Mouse (Mus musculus) cerebellum, postnatal 36 days (tissue): Measurements from ENCODE around the gene Gm28035.

Experiments used
- DNase-seq, 2 experiments: peaks; one replicate each; pipeline ENCODE4 v3.0.0; 2021 to 2022; ENCODE audit warnings: mixed read lengths in 2 of 2

Gene Gm28035

GRCm38 (mm10) chr2:30238906-30239465, 1.4 kb upstream of the Gm28035 start:
- DNase-seq = peak in 1 of 2 experiments; percentile 10

DNA sequence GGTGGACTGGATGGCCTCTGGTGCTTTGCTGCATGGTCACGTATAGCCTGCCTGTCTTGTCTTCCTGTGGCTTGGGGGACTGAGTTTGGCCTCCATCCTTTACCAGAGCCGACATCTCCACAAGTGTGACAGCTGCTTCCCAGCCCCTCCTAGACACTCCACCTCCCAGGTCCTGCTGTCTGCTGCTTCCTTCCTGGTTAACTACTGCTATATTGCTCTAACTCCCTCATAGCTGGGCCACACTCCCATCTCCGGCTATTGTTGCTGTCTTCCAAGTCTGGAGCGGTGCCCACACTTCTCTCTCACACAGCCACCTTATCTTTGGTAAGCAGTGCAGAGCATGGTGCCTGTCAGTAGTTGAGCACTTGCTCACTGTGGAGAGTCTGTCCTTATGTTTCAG, 590 bp upstream of the Gm28035 start:
- DNase-seq = peak in 1 of 2 experiments; percentile 12

GRCm38 (mm10) chr2:30242509-30242908, 2.1 kb downstream of the Gm28035 start:
- DNase-seq = peak; percentile 74 to 76

GRCm38 (mm10) chr2:30243391-30243790, 3.0 kb downstream of the Gm28035 start:
- peak in 1 of 2 experiments; percentile 6 for DNase-seq

GRCm38 (mm10) chr2:30244595-30245178, 4.3 kb downstream of the Gm28035 start:
- DNase-seq = no peak

GRCm38 (mm10) chr2:30247036-30247435, 6.7 kb downstream of the Gm28035 start:
- DNase-seq = no peak

DNA sequence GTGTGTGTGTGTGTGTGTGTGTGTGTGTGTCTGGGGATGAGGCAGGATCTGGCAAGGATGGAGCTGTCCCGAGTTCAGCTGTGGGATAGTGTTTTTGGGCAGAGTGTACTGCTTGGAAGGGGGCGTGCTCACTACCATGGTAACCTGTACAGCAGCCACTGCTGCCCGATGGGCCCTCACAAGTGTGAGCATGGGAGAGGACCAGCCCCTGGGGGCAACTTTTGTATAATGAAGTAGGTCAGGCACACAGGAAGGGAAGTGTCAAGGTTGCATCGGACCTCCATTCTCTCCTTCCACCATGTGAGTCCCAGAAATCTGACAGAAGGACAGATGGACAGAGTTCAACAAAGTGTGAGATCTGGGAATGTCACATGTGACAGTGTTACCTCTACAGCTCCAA, 7.3 kb downstream of the Gm28035 start:
- peak in 1 of 2 experiments; percentile 8 for DNase-seq

- no peak for DNase-seq
Observed at GRCm38 (mm10) chr2:30249182-30249581, 8.8 kb downstream of the Gm28035 start.

DNA sequence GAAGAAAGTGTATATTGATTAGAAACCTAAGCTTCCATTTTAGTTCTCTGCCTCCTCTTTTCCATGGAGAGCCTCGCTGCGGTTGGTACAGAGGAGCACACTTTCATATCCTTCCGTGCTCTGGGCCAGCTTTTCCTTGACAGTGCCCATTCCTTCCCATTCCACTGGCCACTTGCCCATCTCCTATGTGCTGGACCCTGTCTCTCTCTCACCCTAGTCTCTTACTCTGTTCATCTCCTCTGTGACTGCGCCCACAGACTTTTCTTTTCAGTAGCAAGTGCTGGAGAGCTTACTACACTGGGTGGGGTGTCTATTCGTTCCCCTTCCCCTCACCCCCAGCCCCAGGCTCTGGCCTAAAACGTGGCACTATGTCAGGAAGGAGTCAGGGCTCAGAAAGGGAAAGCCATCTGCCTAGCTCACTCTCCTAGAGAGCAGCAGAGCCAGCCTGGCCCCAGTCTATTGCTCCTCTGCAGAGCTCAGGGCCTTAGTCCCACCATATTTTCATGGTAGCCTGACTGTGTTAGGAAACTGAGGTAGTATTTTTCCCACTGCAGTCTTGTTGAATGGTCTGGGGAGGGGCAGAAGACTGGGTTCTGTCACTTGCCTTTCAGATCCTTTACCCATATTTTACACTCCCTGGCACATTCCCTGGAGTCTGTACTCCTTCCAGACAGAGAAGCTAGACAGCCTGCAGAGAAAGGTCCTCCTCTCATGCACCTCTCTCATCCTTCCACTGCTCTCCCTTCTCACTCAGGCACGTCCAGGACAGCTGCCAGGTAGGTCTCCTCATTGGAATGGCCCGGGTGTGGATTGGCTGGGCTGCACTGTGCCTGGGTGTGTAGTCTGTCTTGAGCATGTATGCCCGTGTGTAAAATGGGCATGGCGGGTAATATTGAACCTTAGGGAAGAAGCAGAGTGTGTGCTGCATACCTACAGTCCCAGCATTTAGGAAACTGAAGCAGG, 10.1 kb downstream of the Gm28035 start:
- no peak for DNase-seq

GRCm38 (mm10) chr2:30251417-30252104, 11.2 kb downstream of the Gm28035 start:
- DNase-seq = no peak

GRCm38 (mm10) chr2:30252521-30252920, 12.2 kb downstream of the Gm28035 start:
- DNase-seq = no peak

- no peak for DNase-seq
Observed at GRCm38 (mm10) chr2:30253809-30254208, 13.4 kb downstream of the Gm28035 start.

DNA sequence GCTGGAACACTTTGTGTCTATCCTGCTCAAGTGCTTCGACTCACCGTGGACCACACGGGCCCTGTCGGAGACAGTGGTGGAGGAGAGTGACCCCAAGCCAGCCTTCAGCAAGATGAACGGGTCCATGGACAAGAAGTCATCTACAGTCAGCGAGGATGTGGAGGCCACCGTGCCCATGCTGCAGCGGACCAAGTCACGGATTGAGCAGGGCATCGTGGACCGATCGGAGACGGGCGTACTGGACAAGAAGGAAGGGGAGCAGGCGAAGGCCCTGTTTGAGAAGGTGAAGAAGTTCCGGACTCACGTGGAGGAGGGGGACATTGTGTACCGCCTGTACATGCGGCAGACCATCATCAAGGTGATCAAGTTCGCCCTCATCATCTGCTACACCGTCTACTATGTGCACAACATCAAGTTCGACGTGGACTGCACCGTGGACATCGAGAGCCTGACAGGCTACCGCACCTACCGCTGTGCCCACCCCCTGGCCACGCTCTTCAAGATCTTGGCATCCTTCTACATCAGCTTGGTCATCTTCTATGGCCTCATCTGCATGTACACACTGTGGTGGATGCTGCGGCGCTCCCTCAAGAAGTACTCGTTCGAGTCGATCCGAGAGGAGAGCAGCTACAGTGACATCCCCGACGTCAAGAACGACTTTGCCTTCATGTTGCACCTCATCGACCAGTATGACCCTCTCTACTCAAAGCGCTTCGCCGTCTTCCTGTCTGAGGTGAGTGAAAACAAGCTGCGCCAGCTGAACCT, 15.4 kb downstream of the Gm28035 start:
- DNase-seq = no peak

GRCm38 (mm10) chr2:30256616-30257350, 16.4 kb downstream of the Gm28035 start:
- no peak for DNase-seq

DNA sequence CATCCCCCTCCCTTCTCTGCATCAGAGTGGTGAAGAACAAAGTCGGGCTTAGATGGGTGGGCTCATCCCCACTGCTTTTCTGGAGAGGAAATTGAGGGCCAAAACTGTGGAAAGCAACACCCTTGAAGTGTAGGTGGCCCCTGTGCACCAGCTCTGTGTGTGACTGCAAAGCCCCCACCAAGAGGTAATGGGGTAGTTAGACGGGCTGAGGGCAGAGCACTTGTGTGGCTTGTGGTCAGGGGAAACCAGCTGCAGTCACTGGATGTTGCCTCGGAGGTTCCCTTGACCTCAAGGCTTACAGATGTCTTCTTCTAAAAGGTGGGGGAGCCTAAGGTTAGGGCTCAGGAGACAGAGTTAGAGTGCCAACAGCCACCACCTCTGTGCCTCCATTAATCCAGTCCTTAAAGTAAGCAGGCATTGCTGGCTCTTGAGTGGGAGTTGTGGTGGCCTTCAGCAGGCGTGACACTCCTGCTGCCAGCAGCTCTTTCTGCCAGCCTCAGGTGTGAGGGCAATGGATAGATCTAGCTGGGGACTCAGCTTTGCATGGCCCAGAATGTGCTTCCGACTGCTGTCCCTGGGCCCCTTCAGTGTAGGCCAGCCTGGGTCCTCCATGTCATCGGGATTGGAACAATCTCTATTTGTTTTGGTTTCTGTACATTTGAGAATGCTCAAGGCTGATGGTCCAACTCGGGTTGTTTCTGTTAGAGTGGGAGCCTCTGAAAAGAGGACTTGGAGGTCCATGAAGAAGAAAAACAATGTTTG, 17.5 kb downstream of the Gm28035 start:
- no peak for DNase-seq

- DNase-seq = no peak
Observed at GRCm38 (mm10) chr2:30258600-30258999, 18.2 kb downstream of the Gm28035 start.

DNA sequence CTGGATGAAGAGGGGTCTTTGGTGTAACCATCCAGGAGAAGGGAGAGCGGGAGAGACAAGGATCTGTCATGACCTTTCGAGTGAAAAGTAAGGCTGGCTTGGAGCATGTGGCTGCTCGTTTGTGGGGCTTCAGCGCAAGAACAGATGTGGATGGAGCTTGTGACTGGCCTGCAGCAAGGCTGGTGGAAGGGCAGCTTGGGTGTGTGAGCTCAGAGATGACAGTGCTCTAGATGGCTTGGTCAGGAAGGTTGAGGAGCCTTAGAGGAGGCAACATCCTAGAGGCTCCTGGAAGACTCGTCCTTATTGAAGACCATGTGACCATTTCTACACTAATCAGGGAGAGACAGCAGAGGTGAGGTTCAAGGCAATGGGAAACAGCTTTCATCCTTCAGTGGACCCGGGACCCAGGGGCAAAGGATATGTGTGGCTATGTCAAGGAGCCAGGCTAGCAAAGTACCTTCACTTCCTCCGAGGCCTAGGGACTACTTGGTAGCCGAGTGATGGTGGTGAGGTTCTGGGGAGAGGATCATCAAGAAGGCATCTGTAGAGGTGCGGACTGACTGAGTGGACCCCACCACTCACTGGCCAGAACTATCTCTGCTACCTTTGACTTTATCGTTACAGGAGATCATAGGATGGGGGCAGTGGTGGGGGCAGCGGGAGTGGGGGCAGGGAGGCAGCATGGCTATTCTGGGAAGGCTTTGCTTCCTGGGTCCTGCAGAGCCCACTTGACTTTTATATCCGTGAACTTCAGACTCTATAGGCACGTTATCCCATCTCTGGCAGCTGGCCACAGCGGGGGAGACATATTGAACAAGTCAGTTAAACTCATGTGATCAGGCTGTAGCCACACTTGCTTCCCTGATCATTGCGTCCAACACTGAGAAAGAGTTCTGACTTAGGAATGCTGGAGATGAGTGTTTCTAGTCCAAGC, 19.0 kb downstream of the Gm28035 start:
- no peak for DNase-seq

GRCm38 (mm10) chr2:30261064-30261736, 20.8 kb downstream of the Gm28035 start:
- DNase-seq = no peak
